Mouse (Mus musculus): Measurements from ENCODE around the gene Kremen1. TPM values are rescaled to one million over a fixed set of nuclear protein-coding genes. Genes with fewer than 3 reads are reported as not detected.
A peak's percentile ranks its signal among the peaks of the same experiment; 100 is the strongest.

Kremen1 gene
- polyA plus RNA-seq, 1 experiment from 2014 or later: 2.6 TPM

GRCm38 (mm10) chr11:5257151-5257862 is 4.1 kb downstream of the Kremen1 start:
- DNase-seq (ENCODE audit: low spot score) (no peak), ATAC-seq (no peak)
- Histone ChIP-seq H3K4me2 (ENCODE audit: low read length) (no peak overlapping the region), H3K4me1 (ENCODE audit: control insufficient read depth, insufficient read depth, low read length) (peaks cover 30% of the 10 kb centered on the region), H3K9me3 (replicated peaks; ENCODE audit: control insufficient read depth, low read length) (no peaks in the 10 kb centered on the region), H3K36me3 (ENCODE audit: control insufficient read depth, insufficient read depth, low read length) (no peaks in the 10 kb centered on the region), H3K27ac (ENCODE audit: low read depth, low read length) (no peak overlapping the region), H3K4me3 (ENCODE audit: low read depth, low read length) (no peak overlapping the region), H3K9ac (ENCODE audit: low read length) (no peak overlapping the region), H3K27me3 (replicated peaks; ENCODE audit: control insufficient read depth, insufficient read depth, low read length) (no peaks in the 10 kb centered on the region; the same call in 1 of the 2 replicates)
- WGBS: 81% methylated on average over 13 of the region's 13 CpGs

GRCm38 (mm10) chr11:5255509-5256014 is 5.8 kb downstream of the Kremen1 start:
- DNase-seq (ENCODE audit: low spot score) (peak; percentile 91), ATAC-seq (peak; percentile 84)

GRCm38 (mm10) chr11:5254016-5254415 is 7.3 kb downstream of the Kremen1 start:
- peaks cover 30% of the 10 kb centered on the region for H3K4me1 ChIP-seq (ENCODE audit: control insufficient read depth, insufficient read depth, low read length)
- ATAC-seq (no peak), DNase-seq (ENCODE audit: low spot score) (no peak)
- H3K27me3 ChIP-seq (replicated peaks; ENCODE audit: control insufficient read depth, insufficient read depth, low read length): no peaks in the 10 kb centered on the region; the same call in 1 of the 2 replicates
- no peak overlapping the region for H3K27ac ChIP-seq (ENCODE audit: low read depth, low read length)
- no peak overlapping the region for H3K4me2 ChIP-seq (ENCODE audit: low read length)
- no peaks in the 10 kb centered on the region for H3K9me3 ChIP-seq (replicated peaks; ENCODE audit: control insufficient read depth, low read length)
- WGBS: 86% methylated on average over 2 of the region's 2 CpGs
- H3K36me3 ChIP-seq (ENCODE audit: control insufficient read depth, insufficient read depth, low read length): no peaks in the 10 kb centered on the region
- H3K4me3 ChIP-seq (ENCODE audit: low read depth, low read length): no peak overlapping the region
- H3K9ac ChIP-seq (ENCODE audit: low read length): no peak overlapping the region

More at GRCm38 (mm10) chr11:5255509-5256014, 5.8 kb downstream of the Kremen1 start:
- Histone ChIP-seq H3K9ac (ENCODE audit: low read length) (no peak overlapping the region), H3K4me3 (ENCODE audit: low read depth, low read length) (no peak overlapping the region), H3K4me2 (ENCODE audit: low read length) (no peak overlapping the region), H3K27me3 (replicated peaks; ENCODE audit: control insufficient read depth, insufficient read depth, low read length) (no peaks in the 10 kb centered on the region; the same call in 1 of the 2 replicates), H3K36me3 (ENCODE audit: control insufficient read depth, insufficient read depth, low read length) (no peaks in the 10 kb centered on the region), H3K4me1 (ENCODE audit: control insufficient read depth, insufficient read depth, low read length) (peaks cover 30% of the 10 kb centered on the region), H3K27ac (ENCODE audit: low read depth, low read length) (peak overlapping the region; percentile 63), H3K9me3 (replicated peaks; ENCODE audit: control insufficient read depth, low read length) (no peaks in the 10 kb centered on the region)
- WGBS: 7% methylated on average over 9 of the region's 9 CpGs

- Histone ChIP-seq H3K27me3 (replicated peaks; ENCODE audit: control insufficient read depth, insufficient read depth, low read length) (no peaks in the 10 kb centered on the region; the same call in 1 of the 2 replicates), H3K4me2 (ENCODE audit: low read length) (no peak overlapping the region), H3K9me3 (replicated peaks; ENCODE audit: control insufficient read depth, low read length) (no peaks in the 10 kb centered on the region), H3K4me3 (ENCODE audit: low read depth, low read length) (no peak overlapping the region), H3K4me1 (ENCODE audit: control insufficient read depth, insufficient read depth, low read length) (peaks cover 30% of the 10 kb centered on the region), H3K27ac (ENCODE audit: low read depth, low read length) (no peak overlapping the region), H3K36me3 (ENCODE audit: control insufficient read depth, insufficient read depth, low read length) (no peaks in the 10 kb centered on the region), H3K9ac (ENCODE audit: low read length) (no peak overlapping the region)
- no peak for DNase-seq (ENCODE audit: low spot score)
- ATAC-seq: no peak
- 86% methylated on average over 3 of the region's 3 CpGs for WGBS
Measured at GRCm38 (mm10) chr11:5253528-5253927, 7.8 kb downstream of the Kremen1 start.

GRCm38 (mm10) chr11:5252727-5253126 is 8.6 kb downstream of the Kremen1 start:
- H3K4me2 ChIP-seq (ENCODE audit: low read length): no peak overlapping the region
- no peak overlapping the region for H3K27ac ChIP-seq (ENCODE audit: low read depth, low read length)
- WGBS: 71% methylated on average over 8 of the region's 8 CpGs
- no peak overlapping the region for H3K9ac ChIP-seq (ENCODE audit: low read length)
- no peaks in the 10 kb centered on the region for H3K9me3 ChIP-seq (replicated peaks; ENCODE audit: control insufficient read depth, low read length)
- no peaks in the 10 kb centered on the region; the same call in 1 of the 2 replicates for H3K27me3 ChIP-seq (replicated peaks; ENCODE audit: control insufficient read depth, insufficient read depth, low read length)
- ATAC-seq (no peak), DNase-seq (ENCODE audit: low spot score) (no peak)
- H3K4me3 ChIP-seq (ENCODE audit: low read depth, low read length): no peak overlapping the region
- peaks cover 30% of the 10 kb centered on the region for H3K4me1 ChIP-seq (ENCODE audit: control insufficient read depth, insufficient read depth, low read length)
- no peaks in the 10 kb centered on the region for H3K36me3 ChIP-seq (ENCODE audit: control insufficient read depth, insufficient read depth, low read length)

GRCm38 (mm10) chr11:5251112-5251511 is 10.2 kb downstream of the Kremen1 start:
- Histone ChIP-seq H3K4me3 (ENCODE audit: low read depth, low read length) (no peak overlapping the region), H3K4me2 (ENCODE audit: low read length) (no peak overlapping the region), H3K36me3 (ENCODE audit: control insufficient read depth, insufficient read depth, low read length) (no peaks in the 10 kb centered on the region), H3K27me3 (replicated peaks; ENCODE audit: control insufficient read depth, insufficient read depth, low read length) (no peaks in the 10 kb centered on the region; the same call in 1 of the 2 replicates), H3K27ac (ENCODE audit: low read depth, low read length) (no peak overlapping the region), H3K9me3 (replicated peaks; ENCODE audit: control insufficient read depth, low read length) (no peaks in the 10 kb centered on the region), H3K9ac (ENCODE audit: low read length) (no peak overlapping the region), H3K4me1 (ENCODE audit: control insufficient read depth, insufficient read depth, low read length) (peaks cover 18% of the 10 kb centered on the region)
- ATAC-seq (no peak), DNase-seq (ENCODE audit: low spot score) (no peak)
- WGBS: 77% methylated on average over 6 of the region's 6 CpGs

GRCm38 (mm10) chr11:5248200-5248599 is 13.2 kb downstream of the Kremen1 start:
- Histone ChIP-seq H3K4me1 (ENCODE audit: control insufficient read depth, insufficient read depth, low read length) (no peaks in the 10 kb centered on the region), H3K4me3 (ENCODE audit: low read depth, low read length) (no peak overlapping the region), H3K27me3 (replicated peaks; ENCODE audit: control insufficient read depth, insufficient read depth, low read length) (no peaks in the 10 kb centered on the region; the same call in 1 of the 2 replicates), H3K9me3 (replicated peaks; ENCODE audit: control insufficient read depth, low read length) (no peaks in the 10 kb centered on the region), H3K4me2 (ENCODE audit: low read length) (no peak overlapping the region), H3K36me3 (ENCODE audit: control insufficient read depth, insufficient read depth, low read length) (no peaks in the 10 kb centered on the region), H3K27ac (ENCODE audit: low read depth, low read length) (no peak overlapping the region), H3K9ac (ENCODE audit: low read length) (no peak overlapping the region)
- ATAC-seq (no peak), DNase-seq (ENCODE audit: low spot score) (no peak)
- 10% methylated on average over 2 of the region's 2 CpGs for WGBS

- H3K27ac ChIP-seq (ENCODE audit: low read depth, low read length): no peak overlapping the region
- H3K9me3 ChIP-seq (replicated peaks; ENCODE audit: control insufficient read depth, low read length): no peaks in the 10 kb centered on the region
- H3K9ac ChIP-seq (ENCODE audit: low read length): no peak overlapping the region
- H3K4me2 ChIP-seq (ENCODE audit: low read length): no peak overlapping the region
- ATAC-seq (no peak), DNase-seq (ENCODE audit: low spot score) (no peak)
- H3K36me3 ChIP-seq (ENCODE audit: control insufficient read depth, insufficient read depth, low read length): 0 out of 2 replicates have a peak, but pooled peaks cover 5% of the 10 kb centered on the region
- no peak overlapping the region for H3K4me3 ChIP-seq (ENCODE audit: low read depth, low read length)
- 83% methylated on average over 6 of the region's 7 CpGs for WGBS
- no peaks in the 10 kb centered on the region for H3K4me1 ChIP-seq (ENCODE audit: control insufficient read depth, insufficient read depth, low read length)
- H3K27me3 ChIP-seq (replicated peaks; ENCODE audit: control insufficient read depth, insufficient read depth, low read length): no peaks in the 10 kb centered on the region
Measured at GRCm38 (mm10) chr11:5245431-5245830, 15.9 kb downstream of the Kremen1 start.

- Histone ChIP-seq H3K27ac (ENCODE audit: low read depth, low read length) (no peak overlapping the region), H3K27me3 (replicated peaks; ENCODE audit: control insufficient read depth, insufficient read depth, low read length) (no peaks in the 10 kb centered on the region), H3K9me3 (replicated peaks; ENCODE audit: control insufficient read depth, low read length) (no peaks in the 10 kb centered on the region), H3K36me3 (ENCODE audit: control insufficient read depth, insufficient read depth, low read length) (0 out of 2 replicates have a peak, but pooled peaks cover 5% of the 10 kb centered on the region), H3K4me1 (ENCODE audit: control insufficient read depth, insufficient read depth, low read length) (peaks cover 7% of the 10 kb centered on the region), H3K4me3 (ENCODE audit: low read depth, low read length) (no peak overlapping the region), H3K9ac (ENCODE audit: low read length) (no peak overlapping the region), H3K4me2 (ENCODE audit: low read length) (no peak overlapping the region)
- 70% methylated on average over 8 of the region's 8 CpGs for WGBS
- no peak for ATAC-seq
- DNase-seq (ENCODE audit: low spot score): no peak
Measured at GRCm38 (mm10) chr11:5244749-5245130, 16.6 kb downstream of the Kremen1 start.

Measured in forebrain, embryonic 14.5 days (tissue).